Mouse (Mus musculus): ENCODE results near the gene Zcchc3. TPM values are rescaled to one million over a fixed set of nuclear protein-coding genes. Genes with fewer than 3 reads are reported as not detected.

The Zcchc3 gene
- total RNA-seq, 2 experiments from 2014 or later = 9.3 to 10.0 TPM

Other genes starting within 250 kb of the Zcchc3 start
- gene Csnk2a1, start 188.2 kb downstream of the Zcchc3 start, total RNA-seq (2021) = 100 to 1,000 TPM in 1 of 2 experiments, 10 to 100 TPM in 1; 98.3 to 101 TPM
- 10 to 100 TPM; 51.6 to 51.7 TPM for gene Tbc1d20, start 121.2 kb downstream of the Zcchc3 start, total RNA-seq (2021)
- 100 to 1,000 TPM; 103 to 109 TPM for gene Rbck1, start 82.4 kb downstream of the Zcchc3 start, total RNA-seq (2021)
- gene Trib3, start 71.0 kb downstream of the Zcchc3 start, total RNA-seq (2021) = under 1 TPM; 0.37 to 0.73 TPM
- gene Nrsn2, start 38.4 kb downstream of the Zcchc3 start, total RNA-seq (2021) = 10 to 100 TPM; 67.2 to 85.4 TPM
- gene Sox12, start 17.0 kb downstream of the Zcchc3 start, total RNA-seq (2021) = 10 to 100 TPM; 15.5 to 15.7 TPM
- gene 6820408C15Rik, start 560 bp upstream of the Zcchc3 start, total RNA-seq (2021) = 1 to 10 TPM; 2.5 to 2.6 TPM
- gene Defb23, start 49.6 kb upstream of the Zcchc3 start, total RNA-seq (2021) = not detected
- not detected for gene Defb20, start 62.0 kb upstream of the Zcchc3 start, total RNA-seq (2021)
- gene Defb22, start 75.1 kb upstream of the Zcchc3 start, total RNA-seq (2021) = not detected
- not detected for gene Defb26, start 96.7 kb upstream of the Zcchc3 start, total RNA-seq (2021)
- not detected for gene Defb28, start 103.2 kb upstream of the Zcchc3 start, total RNA-seq (2021)
- gene Defb29, start 125.1 kb upstream of the Zcchc3 start, total RNA-seq (2021) = not detected
- not detected for gene Gm17416, start 154.3 kb upstream of the Zcchc3 start, total RNA-seq (2021)
- not detected for gene Defb21, start 157.7 kb upstream of the Zcchc3 start, total RNA-seq (2021)
- not detected for gene Defb19, start 165.3 kb upstream of the Zcchc3 start, total RNA-seq (2021)
- not detected for gene Defb45, start 184.4 kb upstream of the Zcchc3 start, total RNA-seq (2021)
- gene Defb36, start 189.3 kb upstream of the Zcchc3 start, total RNA-seq (2021) = not detected
- not detected for gene Defb25, start 208.0 kb upstream of the Zcchc3 start, total RNA-seq (2021)
- 1 to 10 TPM in 1 of 2 experiments, under 1 TPM in 1; 0.75 to 1.3 TPM for gene Rem1, start 211.9 kb upstream of the Zcchc3 start, total RNA-seq (2021)

Measured in layer of hippocampus, postnatal 36 days (tissue).